Mouse (Mus musculus): Measurements from ENCODE around the gene Haus2.

DNA sequence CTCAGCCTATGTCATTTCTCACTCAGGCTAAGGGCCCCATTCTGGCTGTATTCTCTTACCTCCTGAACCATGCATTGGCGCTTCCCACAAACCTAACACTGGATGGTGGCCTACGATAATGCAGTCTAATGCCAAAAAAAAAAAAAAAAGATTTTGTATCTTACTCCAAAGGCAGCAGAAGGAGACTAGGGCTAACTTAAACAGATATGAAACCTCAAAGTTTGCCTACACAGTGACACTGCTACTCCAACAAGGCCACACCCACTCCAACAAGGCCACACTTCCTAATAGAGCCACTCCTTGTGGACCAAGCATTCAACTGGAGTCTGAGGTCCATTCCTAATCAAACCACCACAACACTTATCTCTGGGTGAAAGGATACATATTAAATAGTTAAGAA, 47.5 kb downstream of the Haus2 start:
- TF ChIP-seq CTCF (IDR thresholded peaks at IDR 0.05) (no peak), POLR2A (IDR thresholded peaks at IDR 0.05; ENCODE audit: insufficient read depth, low read depth, low read length) (no peak), EP300 (IDR thresholded peaks at IDR 0.05; ENCODE audit: insufficient read depth, low read depth, low read length) (no peak)
